Mouse (Mus musculus): ENCODE results near the gene Krtap24-1.

Krtap24-1 gene

GRCm38 (mm10) chr16:88563045-88563913 lies 48.8 kb downstream of the Krtap24-1 start, which contains the start of gene Cldn8:
Cldn8 (minus strand) TSS chr16:88563183.
- DNase-seq (ENCODE audit: low read depth): no peak

DNA sequence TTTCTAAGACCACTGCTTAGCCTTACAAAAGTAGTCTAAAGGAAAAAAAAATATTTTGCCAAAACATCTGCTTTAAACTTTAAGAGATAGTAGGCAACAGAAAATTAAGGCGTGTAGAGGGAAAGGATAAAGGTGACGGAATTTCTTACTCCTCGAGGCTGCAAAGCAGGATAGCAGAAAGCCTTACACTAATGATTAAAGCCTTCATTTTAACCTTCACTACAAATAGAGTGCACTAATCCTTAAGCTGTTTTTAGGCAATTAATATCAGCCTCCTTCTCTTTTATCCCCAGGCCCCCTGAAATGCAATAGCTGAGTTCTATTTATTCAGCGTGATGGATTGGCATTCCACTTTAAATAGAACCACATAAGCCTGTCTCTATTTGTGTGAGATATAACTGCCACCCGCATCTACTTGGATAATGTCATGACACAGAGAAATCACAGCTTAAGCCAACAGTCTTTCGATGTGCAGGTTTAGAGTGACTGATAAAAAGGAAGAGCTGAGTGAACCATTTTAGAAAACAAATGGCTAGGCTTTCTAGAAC lies 50.4 kb downstream of the Krtap24-1 start:
- DNase-seq (ENCODE audit: low read depth): no peak

Measured in induced T-regulatory cell, adult 2 months (primary cell).